Comparison of ENCODE assay signal across 18 mouse cellular contexts in the genomic region with DNA sequence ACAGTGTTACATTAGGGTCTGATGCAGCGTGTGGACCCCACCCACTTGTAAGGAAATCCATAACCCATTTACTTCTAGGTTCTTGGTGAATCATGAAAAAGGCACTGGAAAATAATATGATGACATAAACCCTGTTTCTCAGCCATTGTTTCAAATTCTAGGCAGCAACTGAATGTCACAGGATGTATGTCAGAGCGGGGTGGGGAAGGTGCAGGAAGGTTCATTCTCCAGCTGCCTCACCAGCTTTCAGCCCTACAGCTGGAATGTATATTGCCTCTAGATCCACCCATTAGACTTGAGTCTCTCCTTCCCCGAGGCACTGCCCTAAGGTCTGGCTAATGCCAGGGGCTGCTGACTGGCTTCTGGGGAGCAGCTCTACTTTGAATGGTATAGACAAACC.
DNase-seq lines count a peak whose midpoint lies in the region; ATAC-seq and TF ChIP-seq lines count a peak whose summit lies in the region.
"Had no signal": no experiment of that assay in that cellular context is flagged by ENCODE, and none has a peak within 500 bp of the region (broad histone marks: within the 10 kb centered on the region; RNA-seq: fewer than 3 reads in every experiment).

No protein-coding gene starts in this region.

- no peak overlapping the region for H3K9ac ChIP-seq in heart, adult 2 months (ENCODE audit: low read depth, low read length)
- H3K9ac ChIP-seq in kidney, embryonic 15.5 days = no peak overlapping the region
- no peak overlapping the region for H3K9ac ChIP-seq in kidney, embryonic 14.5 days (ENCODE audit: low read depth, low read length)
- H3K9ac ChIP-seq: forebrain, embryonic 15.5 days; limb, embryonic 12.5 days; liver, embryonic 15.5 days; midbrain, embryonic 13.5 days had no signal

- intact Hi-C loops in heart, adult 2 months (cut with DNase I) = no loop called here

- no peak overlapping the region for H3K4me3 ChIP-seq in heart, adult 2 months
- H3K4me3 ChIP-seq in heart, embryonic 10.5 days = no peak overlapping the region
- H3K4me3 ChIP-seq in kidney, embryonic 15.5 days (replicated peaks) = no peak overlapping the region
- H3K4me3 ChIP-seq in kidney, embryonic 14.5 days (ENCODE audit: low read length) = no peak overlapping the region
- H3K4me3 ChIP-seq in brown adipose tissue, adult 24 weeks (ENCODE audit: insufficient read depth, low read depth, low read length) = no peak overlapping the region
- H3K4me3 ChIP-seq: erythroblast, embryonic 14.5 days; forebrain, embryonic 15.5 days; limb, embryonic 12.5 days; liver, embryonic 15.5 days; midbrain, embryonic 13.5 days had no signal

- no peak for TF ChIP-seq EP300 in heart, adult 2 months (IDR thresholded peaks at IDR 0.05; ENCODE audit: insufficient read depth, low read depth, low read length)

- no peak for TF ChIP-seq CTCF in heart, adult 2 months (IDR thresholded peaks at IDR 0.05)

- 42% methylated on average over 3 of the region's 3 CpGs for WGBS in heart, adult 2 months
- WGBS in heart, embryonic 10.5 days = 68% methylated on average over 3 of the region's 3 CpGs
- 59% methylated on average over 3 of the region's 3 CpGs for WGBS in kidney, embryonic 15.5 days
- 62% methylated on average over 3 of the region's 3 CpGs for WGBS in kidney, embryonic 14.5 days

- H3K27ac ChIP-seq in heart, adult 2 months = peak overlapping the region; percentile 36
- no peak overlapping the region for H3K27ac ChIP-seq in heart, embryonic 10.5 days
- H3K27ac ChIP-seq in kidney, embryonic 15.5 days = 0 out of 2 replicates have a peak overlapping the region, but pooled peaks have one; percentile 45
- no peak overlapping the region for H3K27ac ChIP-seq in kidney, embryonic 14.5 days (ENCODE audit: low read depth, low read length)
- peak overlapping the region; percentile 83 for H3K27ac ChIP-seq in brown adipose tissue, adult 24 weeks (replicated peaks; ENCODE audit: low read depth, low read length)
- H3K27ac ChIP-seq: forebrain, embryonic 15.5 days; hindbrain, postnatal 0 days; limb, embryonic 12.5 days; liver, embryonic 15.5 days; midbrain, embryonic 13.5 days had no signal

- no peaks in the 10 kb centered on the region for H3K9me3 ChIP-seq in heart, embryonic 10.5 days
- no peaks in the 10 kb centered on the region for H3K9me3 ChIP-seq in kidney, embryonic 15.5 days (replicated peaks)
- H3K9me3 ChIP-seq in kidney, embryonic 14.5 days (ENCODE audit: control insufficient read depth, low read length) = no peaks in the 10 kb centered on the region
- H3K9me3 ChIP-seq: forebrain, embryonic 15.5 days; limb, embryonic 12.5 days; liver, embryonic 15.5 days; midbrain, embryonic 13.5 days had no signal

- H3K27me3 ChIP-seq in heart, adult 2 months (ENCODE audit: control insufficient read depth, insufficient read depth, low read length) = no peaks in the 10 kb centered on the region
- no peaks in the 10 kb centered on the region for H3K27me3 ChIP-seq in heart, embryonic 10.5 days (ENCODE audit: insufficient read depth, poor library complexity, severe bottlenecking)
- H3K27me3 ChIP-seq in kidney, embryonic 15.5 days = no peaks in the 10 kb centered on the region
- no peaks in the 10 kb centered on the region for H3K27me3 ChIP-seq in kidney, embryonic 14.5 days (ENCODE audit: control insufficient read depth, insufficient read depth, low read length)
- H3K27me3 ChIP-seq: forebrain, embryonic 15.5 days; limb, embryonic 12.5 days; liver, embryonic 15.5 days; midbrain, embryonic 13.5 days had no signal

- peaks cover 29% of the 10 kb centered on the region for H3K4me1 ChIP-seq in heart, adult 2 months (ENCODE audit: control insufficient read depth, insufficient read depth, low read length)
- peaks cover 22% of the 10 kb centered on the region; the same call in 1 of the 2 replicates for H3K4me1 ChIP-seq in heart, embryonic 10.5 days
- H3K4me1 ChIP-seq in kidney, embryonic 15.5 days = no peaks in the 10 kb centered on the region
- no peaks in the 10 kb centered on the region for H3K4me1 ChIP-seq in kidney, embryonic 14.5 days (ENCODE audit: control insufficient read depth, insufficient read depth, low read length)
- H3K4me1 ChIP-seq in brown adipose tissue, adult 24 weeks (ENCODE audit: control insufficient read depth, insufficient read depth, insufficient read length, low read length) = peaks cover 38% of the 10 kb centered on the region
- H3K4me1 ChIP-seq: forebrain, embryonic 15.5 days; liver, embryonic 15.5 days; midbrain, embryonic 13.5 days had no signal

- no peak for ATAC-seq in kidney, embryonic 15.5 days (replicated peaks; ENCODE audit: low FRiP score)
- no peak for ATAC-seq in kidney, embryonic 14.5 days (ENCODE audit: low FRiP score, low TSS enrichment)
- ATAC-seq: forebrain, embryonic 15.5 days; hindbrain, postnatal 0 days; midbrain, embryonic 13.5 days had no signal

- peaks cover 5% of the 10 kb centered on the region; the same call in 1 of the 2 replicates for H3K79me2 ChIP-seq in heart, adult 2 months (replicated peaks; ENCODE audit: control insufficient read depth, insufficient read depth, low read length)

- H3K4me2 ChIP-seq in kidney, embryonic 15.5 days = no peak overlapping the region
- H3K4me2 ChIP-seq in kidney, embryonic 14.5 days (replicated peaks; ENCODE audit: low read depth, low read length) = no peak overlapping the region
- H3K4me2 ChIP-seq: forebrain, embryonic 15.5 days; limb, embryonic 12.5 days; liver, embryonic 15.5 days; midbrain, embryonic 13.5 days had no signal

- H3K36me3 ChIP-seq in heart, adult 2 months (ENCODE audit: control insufficient read depth, insufficient read depth, low read length) = peaks cover 13% of the 10 kb centered on the region; the same call in 1 of the 2 replicates
- H3K36me3 ChIP-seq in heart, embryonic 10.5 days = no peaks in the 10 kb centered on the region
- no peaks in the 10 kb centered on the region for H3K36me3 ChIP-seq in kidney, embryonic 15.5 days
- H3K36me3 ChIP-seq in kidney, embryonic 14.5 days (ENCODE audit: control insufficient read depth, insufficient read depth, low read length) = no peaks in the 10 kb centered on the region
- H3K36me3 ChIP-seq: forebrain, embryonic 15.5 days; limb, embryonic 12.5 days; liver, embryonic 15.5 days; midbrain, embryonic 13.5 days had no signal

- DNase-seq in heart, adult 2 months = no peak
- DNase-seq in heart, embryonic 10.5 days (ENCODE audit: low spot score) = no peak
- peak; percentile 41 for DNase-seq in CD4-positive helper T cell, adult 2 months (ENCODE audit: low read depth, low spot score)
- DNase-seq in adrenal gland, adult 18-20 months (ENCODE audit: low spot score in 2 of 2) = no peak
- no peak for DNase-seq in layer of hippocampus, adult 11-12 months (ENCODE audit: low spot score)
- DNase-seq: adrenal gland, postnatal 10 days; cerebellum, adult 9-11 months; kidney, postnatal 4 days; right cerebral cortex, adult 18-20 months had no signal

- no peak for TF ChIP-seq POLR2A in heart, adult 2 months (IDR thresholded peaks at IDR 0.05; ENCODE audit: insufficient read depth, low read depth, low read length)

Comparison
In these comparisons a context has a peak if more than half of its experiments do, and no peak if none do; other contexts are left out.
1. H3K27ac ChIP-seq: peak in heart, adult 2 months (single experiment), kidney, embryonic 15.5 days (single experiment) and brown adipose tissue, adult 24 weeks (single experiment); none in heart, embryonic 10.5 days (single experiment) and kidney, embryonic 14.5 days (single experiment).